Mouse (Mus musculus) gastrocnemius, postnatal 4 days (tissue): ENCODE data around the gene Slco2b1. TPM values are rescaled to one million over a fixed set of nuclear protein-coding genes. Genes with fewer than 3 reads are reported as not detected.

Source experiments
- DNase-seq, 2 experiments: peaks; one replicate each; pipeline ENCODE4 v3.0.0; 2021 to 2022; ENCODE audit warnings: low spot score in 2 of 2, mixed read lengths in 2 of 2
- total RNA-seq, 2 experiments: library from RNA; stranded (reverse); gene quantifications; 2 replicates each; pipeline ENCODE4 v1.2.3; 2021

The Slco2b1 gene
- total RNA-seq, 2 experiments from 2014 or later: 8.0 to 9.1 TPM

- DNase-seq: peak; percentile 74 to 90
These were observed 51.6 kb downstream of the Slco2b1 start for GRCm38 (mm10) chr7:99659379-99660029.

GRCm38 (mm10) chr7:99654244-99654643 is 56.9 kb downstream of the Slco2b1 start:
- DNase-seq: no peak

- DNase-seq: no peak
These were observed 61.6 kb downstream of the Slco2b1 start for GRCm38 (mm10) chr7:99649585-99649984.

- DNase-seq: peak; percentile 37 to 77
These were observed 62.5 kb downstream of the Slco2b1 start for GRCm38 (mm10) chr7:99648623-99649022.

GRCm38 (mm10) chr7:99644701-99645100 is 66.4 kb downstream of the Slco2b1 start:
- DNase-seq: no peak

- DNase-seq: no peak
These were observed 69.1 kb downstream of the Slco2b1 start for GRCm38 (mm10) chr7:99642078-99642477.

- no peak for DNase-seq
These were observed 69.9 kb downstream of the Slco2b1 start for GRCm38 (mm10) chr7:99641245-99641644.

GRCm38 (mm10) chr7:99633966-99634665 is 77.0 kb downstream of the Slco2b1 start:
- DNase-seq: peak in 1 of 2 experiments; percentile 13

GRCm38 (mm10) chr7:99632286-99632685 is 78.9 kb downstream of the Slco2b1 start:
- no peak for DNase-seq

- no peak for DNase-seq
These were observed 83.8 kb downstream of the Slco2b1 start for GRCm38 (mm10) chr7:99627366-99627765.

GRCm38 (mm10) chr7:99626376-99627270 is 84.5 kb downstream of the Slco2b1 start, which contains the start of gene Tpbgl:
TSS of gene Tpbgl (minus strand) at chr7:99627103.
- DNase-seq: peak; percentile 40 to 73

GRCm38 (mm10) chr7:99625722-99626375 is 85.3 kb downstream of the Slco2b1 start:
- peak; percentile 92 to 93 for DNase-seq

GRCm38 (mm10) chr7:99618860-99619259 is 92.3 kb downstream of the Slco2b1 start:
- DNase-seq: no peak

- no peak for DNase-seq
These were observed 92.9 kb downstream of the Slco2b1 start for GRCm38 (mm10) chr7:99618264-99618663.

Other genes with a start within 250 kb of the Slco2b1 start
- gene Klhl35, start 245.3 kb downstream of the Slco2b1 start, total RNA-seq: 1 to 10 TPM in 1 of 2 experiments, under 1 TPM in 1; 0.91 to 1.5 TPM
- 100 to 1,000 TPM; 484 to 545 TPM for gene Rps3, start 227.6 kb downstream of the Slco2b1 start, total RNA-seq
- 10 to 100 TPM; 30.7 to 32.6 TPM for gene Arrb1, start 175.9 kb downstream of the Slco2b1 start, total RNA-seq
- 10 to 100 TPM; 28.6 to 32.5 TPM for gene Tpbgl, start 84.2 kb downstream of the Slco2b1 start, total RNA-seq
- under 1 TPM in 1 of 2 experiments, not detected in 1; 0.21 TPM for gene Olfr520, start 18.9 kb upstream of the Slco2b1 start, total RNA-seq
- gene Olfr521, start 52.2 kb upstream of the Slco2b1 start, total RNA-seq: not detected
- 1 to 10 TPM; 2.4 to 2.8 TPM for gene Neu3, start 117.1 kb upstream of the Slco2b1 start, total RNA-seq
- gene Xrra1, start 147.8 kb upstream of the Slco2b1 start, total RNA-seq: 1 to 10 TPM; 2.1 to 2.4 TPM
- gene Spcs2, start 152.1 kb upstream of the Slco2b1 start, total RNA-seq: 10 to 100 TPM; 80.1 to 80.8 TPM